Mouse (Mus musculus) thymus, postnatal 4 days (tissue): ENCODE results near the gene Smad9.
A peak's percentile ranks its signal among the peaks of the same experiment; 100 is the strongest.

Experiments
- DNase-seq: peaks from one replicate; pipeline ENCODE4 v3.0.0; 2021

Gene Smad9

GRCm38 (mm10) chr3:54755145-54756041, at the start of gene Smad9:
TSS of gene Smad9 (plus strand) at chr3:54755582.
- peak; percentile 21 for DNase-seq

DNA sequence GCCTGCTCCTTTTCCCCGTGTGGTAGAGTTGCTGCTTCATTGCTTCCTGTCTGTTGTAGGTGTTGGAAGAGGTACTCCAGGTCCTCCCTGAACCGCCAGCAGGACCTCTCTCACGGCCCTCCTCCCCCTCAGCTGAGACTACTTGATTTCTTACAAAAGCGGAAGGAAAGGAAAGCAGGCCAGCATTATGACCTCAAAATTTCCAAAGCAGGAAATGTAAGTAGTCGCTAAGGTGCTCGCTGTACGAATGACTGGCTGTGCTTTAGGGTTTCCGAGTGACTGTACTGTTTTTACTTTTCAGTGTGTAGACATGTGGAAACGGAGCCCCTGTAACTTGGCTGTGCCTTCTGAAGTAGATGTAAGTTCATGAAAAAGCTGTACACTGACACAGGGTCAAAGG, 46.4 kb upstream of the Smad9 start:
- no peak for DNase-seq

GRCm38 (mm10) chr3:54714253-54714652, 41.1 kb upstream of the Smad9 start, which contains the start of gene Gm21958:
TSS of gene Gm21958 (minus strand) at chr3:54714353.
- no peak for DNase-seq

GRCm38 (mm10) chr3:54715461-54715860, 39.9 kb upstream of the Smad9 start:
- DNase-seq = no peak

DNA sequence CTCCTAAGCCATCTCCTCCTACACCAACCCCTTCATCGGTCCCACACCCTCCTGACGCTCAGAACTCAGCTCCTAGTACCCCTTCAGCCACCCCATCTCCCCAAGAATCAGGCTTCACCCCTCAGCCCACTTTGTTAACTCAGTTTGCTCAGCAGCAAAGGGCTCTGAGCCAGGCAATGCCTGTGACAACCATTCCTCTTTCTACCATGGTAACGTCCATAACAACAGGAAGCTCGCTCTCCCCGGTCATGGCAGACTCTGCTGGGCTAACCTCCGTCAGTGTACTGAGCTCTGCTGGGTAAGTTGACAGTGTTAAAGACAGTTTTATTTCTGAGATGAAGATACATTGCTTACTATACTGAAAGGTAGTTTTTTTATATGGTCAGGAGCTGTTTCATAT, 38.0 kb upstream of the Smad9 start:
- DNase-seq = no peak

DNA sequence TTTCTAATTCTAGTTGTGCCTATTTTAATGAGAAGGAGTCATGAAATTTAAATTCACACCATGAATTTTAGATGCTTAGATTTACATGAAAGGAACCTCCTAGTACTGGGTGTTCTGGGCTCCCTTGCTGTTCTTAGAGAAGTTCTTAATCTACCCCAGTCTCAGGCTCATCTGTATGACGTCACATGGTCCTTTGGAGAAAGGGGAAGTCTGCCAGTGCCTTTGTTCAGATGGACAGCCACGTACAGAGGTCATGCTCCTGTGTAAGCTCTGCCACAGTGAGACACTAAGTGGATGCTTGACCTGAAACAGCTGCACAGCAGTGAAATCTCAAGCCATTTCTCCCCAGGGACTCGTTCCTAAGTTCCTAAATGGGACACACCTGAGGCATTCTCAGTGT, 36.4 kb upstream of the Smad9 start:
- no peak for DNase-seq

- peak; percentile 40 for DNase-seq
Measured at GRCm38 (mm10) chr3:54723741-54724500, 31.5 kb upstream of the Smad9 start.

DNA sequence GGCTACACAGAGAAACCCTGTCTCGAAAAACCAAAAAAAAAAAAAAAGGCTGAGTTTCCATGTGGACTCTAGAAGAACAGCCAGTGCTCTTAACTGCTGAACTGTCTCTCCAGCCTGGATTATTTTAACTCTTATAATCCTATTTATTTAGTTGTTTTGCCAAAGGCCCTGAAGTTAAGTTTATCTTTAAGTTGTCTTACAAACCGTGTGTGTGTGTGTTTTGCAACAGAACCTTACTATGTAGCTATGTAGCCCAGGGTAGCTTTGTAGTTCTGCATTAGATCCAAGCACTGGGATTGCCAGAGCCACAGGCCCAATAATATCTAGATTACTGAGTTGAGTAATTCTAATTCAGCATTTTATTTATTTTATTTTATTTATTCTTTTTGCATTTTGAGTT, 30.0 kb upstream of the Smad9 start:
- DNase-seq = no peak

DNA sequence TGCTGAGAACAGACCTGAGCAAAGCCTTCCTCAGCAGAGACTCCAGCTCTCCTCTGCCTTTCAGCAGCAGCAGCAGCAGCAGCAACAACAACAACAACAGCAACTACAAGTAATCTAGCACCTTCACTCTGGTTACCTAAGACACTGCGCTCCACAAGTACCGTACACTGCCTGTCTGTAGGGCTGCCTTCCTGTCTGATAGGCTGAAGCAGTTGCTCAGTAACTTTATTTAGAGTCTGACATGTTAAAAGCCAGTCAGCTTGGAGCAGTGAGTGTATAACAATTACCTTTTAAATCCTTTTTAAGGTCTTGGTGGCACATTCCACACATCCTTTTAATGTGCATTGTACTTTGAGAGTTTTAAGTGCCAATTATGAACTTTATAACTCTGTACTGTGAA, 27.8 kb upstream of the Smad9 start:
- no peak for DNase-seq

- DNase-seq = no peak
Measured at GRCm38 (mm10) chr3:54728100-54728499, 27.3 kb upstream of the Smad9 start.

DNA sequence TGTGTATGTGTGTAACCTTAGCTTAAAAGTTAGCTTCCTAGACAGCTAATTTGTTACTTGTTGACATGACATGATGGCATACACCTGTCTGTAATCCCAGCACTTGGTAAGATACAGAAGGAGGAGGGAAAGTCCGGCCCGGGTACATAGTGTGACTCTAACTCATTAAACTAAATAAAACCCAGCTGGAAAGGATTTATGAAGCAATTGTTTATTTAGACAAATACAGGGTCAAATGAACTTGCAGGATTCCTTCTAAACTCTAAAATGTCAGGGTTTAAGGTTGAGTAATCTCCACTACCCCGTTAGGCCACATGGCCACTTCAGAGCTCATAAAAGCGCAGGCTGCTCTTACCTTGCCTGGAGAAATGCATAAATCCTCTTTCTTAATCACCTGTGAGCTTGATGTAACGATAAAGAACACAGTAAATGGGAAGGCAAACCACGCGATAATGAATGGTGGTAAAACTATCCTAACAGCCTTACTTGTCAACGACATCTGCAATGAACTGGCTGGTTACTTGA, 23.7 kb upstream of the Smad9 start:
- no peak for DNase-seq

DNA sequence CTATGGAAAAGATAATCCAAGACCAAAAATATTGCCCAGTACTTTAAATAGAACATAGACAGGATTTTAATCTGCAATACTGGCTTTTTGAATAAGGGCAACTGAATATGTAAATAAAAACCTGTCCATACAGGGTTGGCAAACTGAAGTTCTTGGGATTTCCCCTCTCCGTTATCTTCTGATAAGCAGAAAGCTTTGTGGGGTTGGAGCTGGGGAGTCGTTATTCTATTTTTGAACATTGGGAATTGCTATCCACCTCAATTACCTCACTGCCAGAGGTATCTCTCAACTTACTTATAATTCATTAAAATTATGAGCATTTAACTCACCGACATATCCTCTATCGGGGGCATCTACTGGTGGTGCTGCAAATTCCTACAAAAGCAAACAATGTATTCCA, 23.0 kb upstream of the Smad9 start:
- no peak for DNase-seq

- peak; percentile 96 for DNase-seq
Measured at GRCm38 (mm10) chr3:54734411-54735246, 20.8 kb upstream of the Smad9 start.

GRCm38 (mm10) chr3:54735247-54736046, 19.9 kb upstream of the Smad9 start, which contains the start of the genes Exosc8 and Alg5:
TSS of gene Exosc8 (minus strand) at chr3:54735393.
TSS of gene Alg5 (plus strand) at chr3:54735539.
- DNase-seq = peak; percentile 94

GRCm38 (mm10) chr3:54736101-54736927, 19.1 kb upstream of the Smad9 start:
- peak; percentile 30 for DNase-seq

- no peak for DNase-seq
Measured at GRCm38 (mm10) chr3:54737317-54737716, 18.1 kb upstream of the Smad9 start.

GRCm38 (mm10) chr3:54741965-54742364, 13.4 kb upstream of the Smad9 start:
- no peak for DNase-seq

DNA sequence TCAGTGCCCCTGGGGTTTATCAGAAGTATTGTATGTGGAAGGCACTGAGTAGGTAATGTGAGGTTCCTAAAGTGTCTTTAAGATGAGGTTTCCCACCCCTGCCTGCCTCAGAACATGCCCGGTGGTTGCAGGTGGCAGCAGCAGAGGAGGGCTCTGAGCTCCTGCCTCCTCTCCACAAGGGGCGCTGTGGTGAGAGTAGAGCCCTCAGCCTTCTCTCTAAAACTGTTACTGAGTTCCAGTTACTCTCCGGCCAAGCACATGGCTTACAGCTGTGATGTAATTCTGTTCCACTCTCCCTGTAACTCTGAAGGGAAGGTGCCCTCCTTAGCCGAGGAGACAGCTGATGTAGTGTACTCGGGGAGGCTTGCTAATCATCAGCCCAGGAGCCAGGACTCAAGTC, 9.6 kb upstream of the Smad9 start:
- peak; percentile 69 for DNase-seq

GRCm38 (mm10) chr3:54753411-54753810, 2.0 kb upstream of the Smad9 start:
- no peak for DNase-seq

- DNase-seq = no peak
Measured at GRCm38 (mm10) chr3:54756058-54756457, 676 bp downstream of the Smad9 start.

GRCm38 (mm10) chr3:54757446-54757845, 2.1 kb downstream of the Smad9 start:
- DNase-seq = no peak
